Mouse (Mus musculus) thymus, postnatal 25 days (tissue): ENCODE results near the gene Mapk8ip3.

Experiments
- DNase-seq: peaks from one replicate; pipeline ENCODE4 v3.0.0; 2022

The Mapk8ip3 gene

DNA sequence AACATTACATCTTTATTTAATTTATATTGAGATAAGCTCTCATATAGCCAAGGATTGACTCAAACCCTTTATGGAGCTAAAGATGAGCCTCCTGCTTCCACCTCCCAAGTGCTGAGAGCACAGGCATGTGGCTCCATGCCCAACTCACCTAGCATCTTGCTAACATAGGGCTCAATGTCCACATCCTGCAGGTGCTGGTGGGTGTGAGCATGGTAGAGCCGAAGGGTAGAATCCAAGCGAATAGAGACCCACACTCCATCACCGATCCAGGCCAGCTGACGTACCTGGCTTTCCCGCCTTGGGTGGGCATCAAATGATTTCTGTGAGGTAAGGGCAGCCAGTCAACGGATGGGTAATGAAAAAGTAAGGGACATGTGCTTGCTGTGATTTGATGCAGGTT lies 36.8 kb downstream of the Mapk8ip3 start:
- DNase-seq, result no peak

- DNase-seq, result no peak
Observed at GRCm38 (mm10) chr17:24899153-24899552, 37.6 kb downstream of the Mapk8ip3 start.

GRCm38 (mm10) chr17:24898041-24898854 lies 38.5 kb downstream of the Mapk8ip3 start:
- no peak for DNase-seq

DNA sequence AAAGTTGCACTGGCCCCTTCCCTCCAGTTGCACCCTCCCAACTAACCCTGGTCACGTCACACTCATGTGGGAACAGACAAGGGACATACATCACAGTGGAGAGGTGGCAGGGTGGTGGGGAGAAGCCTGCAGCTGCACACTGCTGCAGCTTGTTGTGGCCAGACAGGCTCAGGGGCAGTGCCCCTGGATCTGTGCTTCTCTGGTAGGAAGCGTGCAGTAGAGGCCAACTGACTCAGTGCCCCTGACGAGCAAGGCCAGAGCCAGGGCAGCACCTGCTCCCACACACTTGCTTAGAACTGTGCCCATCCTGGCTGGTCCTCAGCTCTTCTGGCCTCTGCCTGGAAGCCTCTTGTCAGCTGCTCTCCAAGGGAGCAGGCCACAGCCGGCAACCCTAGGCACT lies 39.2 kb downstream of the Mapk8ip3 start:
- DNase-seq, result no peak

- no peak for DNase-seq
Observed at GRCm38 (mm10) chr17:24896993-24897269, 39.8 kb downstream of the Mapk8ip3 start.

GRCm38 (mm10) chr17:24896241-24896992 lies 40.4 kb downstream of the Mapk8ip3 start, which contains the start of gene Nme3:
Gene Nme3, plus strand, starts transcription at chr17:24896500.
- peak; percentile 74 for DNase-seq

GRCm38 (mm10) chr17:24895571-24896240 lies 41.1 kb downstream of the Mapk8ip3 start:
- DNase-seq, result no peak

DNA sequence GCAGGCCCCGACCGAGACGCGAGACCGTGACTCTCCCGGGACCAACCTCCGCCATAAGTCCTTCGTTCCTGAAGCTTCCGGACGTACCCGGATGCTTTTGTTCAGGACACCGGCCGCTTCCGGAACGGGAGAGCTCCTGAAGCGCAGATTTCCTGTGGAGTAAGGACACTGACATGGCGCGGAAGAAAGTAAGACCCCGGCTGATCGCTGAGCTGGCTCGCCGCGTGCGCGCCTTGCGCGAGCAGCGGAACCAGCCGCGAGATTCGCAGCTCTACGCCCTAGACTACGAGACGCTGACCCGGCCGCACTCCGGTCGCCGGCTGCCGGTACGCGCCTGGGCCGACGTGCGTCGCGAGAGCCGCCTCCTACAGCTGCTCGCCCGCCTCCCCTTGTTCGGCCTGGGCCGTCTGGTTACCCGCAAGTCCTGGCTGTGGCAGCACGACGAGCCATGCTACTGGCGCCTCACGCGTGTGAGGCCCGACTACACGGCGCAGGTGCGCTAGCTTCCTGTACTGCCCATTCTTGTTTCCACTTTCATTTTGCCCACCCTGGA lies 41.7 kb downstream of the Mapk8ip3 start, which contains the start of the genes Eme2 and Mrps34:
Gene Eme2, minus strand, starts transcription at position 93 of the 553 bp plus-strand sequence.
Gene Mrps34, plus strand, starts transcription at position 122 of the 553 bp plus-strand sequence.
- DNase-seq, result peak; percentile 75

GRCm38 (mm10) chr17:24894061-24894994 lies 42.4 kb downstream of the Mapk8ip3 start:
- no peak for DNase-seq

DNA sequence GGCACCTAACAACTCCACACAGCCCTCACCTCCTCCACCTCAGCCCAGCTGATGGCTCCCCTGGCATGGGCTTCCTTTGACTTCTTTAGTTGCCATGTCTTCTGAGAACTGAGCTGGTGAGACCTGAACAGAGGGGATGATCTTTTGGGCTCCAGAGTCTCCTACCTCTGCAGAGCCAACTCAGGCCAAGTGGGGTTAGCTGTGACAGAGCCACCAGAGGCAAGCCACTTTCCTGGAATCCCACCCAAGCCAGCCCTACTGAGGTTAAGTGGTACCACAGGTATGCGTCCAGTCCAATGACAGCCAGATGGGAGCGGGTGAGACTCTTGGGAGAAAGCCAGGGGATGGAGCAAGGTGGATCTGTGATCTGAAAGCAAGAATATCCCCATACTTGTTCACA lies 43.5 kb downstream of the Mapk8ip3 start:
- no peak for DNase-seq

DNA sequence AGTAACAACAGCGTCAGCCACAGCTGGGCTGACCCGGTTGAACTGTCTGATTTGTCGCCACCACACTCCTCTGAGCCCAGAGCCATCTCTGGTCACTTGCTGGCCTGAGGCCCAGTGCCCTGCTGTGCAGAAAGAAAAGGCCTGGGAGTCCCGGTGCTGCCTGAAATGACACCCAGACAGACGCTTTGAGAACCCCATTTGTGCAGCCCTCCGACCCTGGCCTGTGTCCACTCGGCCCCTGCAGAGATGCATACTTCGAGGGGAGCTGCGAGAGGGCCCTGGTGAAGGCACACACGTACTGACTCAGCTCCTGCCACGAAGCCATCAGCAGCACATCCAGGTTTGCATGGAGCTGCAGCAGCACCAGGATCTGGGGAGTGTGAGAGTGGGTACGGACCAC lies 44.0 kb downstream of the Mapk8ip3 start:
- no peak for DNase-seq

GRCm38 (mm10) chr17:24891321-24891720 lies 45.5 kb downstream of the Mapk8ip3 start:
- no peak for DNase-seq

GRCm38 (mm10) chr17:24890151-24891092 lies 46.4 kb downstream of the Mapk8ip3 start:
- DNase-seq, result no peak

GRCm38 (mm10) chr17:24888862-24889261 lies 47.9 kb downstream of the Mapk8ip3 start:
- no peak for DNase-seq

- no peak for DNase-seq
Observed at GRCm38 (mm10) chr17:24887291-24888080, 49.3 kb downstream of the Mapk8ip3 start.

- no peak for DNase-seq
Observed at GRCm38 (mm10) chr17:24886932-24887271, 49.9 kb downstream of the Mapk8ip3 start.

DNA sequence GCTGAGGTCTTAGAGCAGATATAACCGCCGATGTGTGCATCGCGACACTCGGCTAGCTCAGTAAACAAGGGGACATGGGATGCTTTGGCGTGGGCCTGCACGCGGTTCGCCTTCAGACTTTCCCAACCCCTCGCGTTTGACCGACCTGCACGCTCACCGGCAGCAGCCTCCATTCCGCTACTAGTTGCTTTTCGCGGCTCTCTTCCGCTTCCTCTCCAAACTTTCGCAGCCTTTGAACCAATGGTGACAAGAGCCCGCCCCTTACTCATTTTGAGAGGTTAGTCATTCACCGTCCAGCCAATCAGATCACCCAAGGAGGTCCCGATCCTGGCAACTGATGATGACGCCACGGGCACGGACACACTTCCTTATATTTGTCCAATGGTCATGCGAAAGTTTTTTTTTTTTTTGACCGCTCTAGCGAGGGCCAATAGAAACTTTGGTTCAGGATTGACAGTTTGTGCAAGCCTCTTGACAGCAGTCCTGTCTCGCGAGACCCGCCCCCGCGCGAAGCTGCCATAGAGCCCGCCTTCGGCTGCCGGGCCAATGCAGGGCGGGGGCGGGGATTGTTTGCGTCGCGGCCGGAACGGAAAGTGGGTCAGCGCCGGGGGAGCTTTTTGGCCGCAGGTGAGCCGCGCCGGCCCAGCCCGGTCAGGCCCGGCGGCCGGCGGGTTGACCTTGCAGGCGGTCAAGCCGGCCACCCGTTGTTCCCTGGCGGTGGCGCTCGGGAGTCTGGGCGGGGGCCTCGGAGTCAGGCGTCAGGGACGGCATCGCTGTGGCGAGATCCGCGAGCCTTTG lies 50.4 kb downstream of the Mapk8ip3 start, which contains the start of the genes Nubp2 and Spsb3:
Gene Nubp2, minus strand, starts transcription at position 216 of the 798 bp plus-strand sequence.
Gene Spsb3, plus strand, starts transcription at position 510 of the 798 bp plus-strand sequence.
- peak; percentile 96 for DNase-seq

DNA sequence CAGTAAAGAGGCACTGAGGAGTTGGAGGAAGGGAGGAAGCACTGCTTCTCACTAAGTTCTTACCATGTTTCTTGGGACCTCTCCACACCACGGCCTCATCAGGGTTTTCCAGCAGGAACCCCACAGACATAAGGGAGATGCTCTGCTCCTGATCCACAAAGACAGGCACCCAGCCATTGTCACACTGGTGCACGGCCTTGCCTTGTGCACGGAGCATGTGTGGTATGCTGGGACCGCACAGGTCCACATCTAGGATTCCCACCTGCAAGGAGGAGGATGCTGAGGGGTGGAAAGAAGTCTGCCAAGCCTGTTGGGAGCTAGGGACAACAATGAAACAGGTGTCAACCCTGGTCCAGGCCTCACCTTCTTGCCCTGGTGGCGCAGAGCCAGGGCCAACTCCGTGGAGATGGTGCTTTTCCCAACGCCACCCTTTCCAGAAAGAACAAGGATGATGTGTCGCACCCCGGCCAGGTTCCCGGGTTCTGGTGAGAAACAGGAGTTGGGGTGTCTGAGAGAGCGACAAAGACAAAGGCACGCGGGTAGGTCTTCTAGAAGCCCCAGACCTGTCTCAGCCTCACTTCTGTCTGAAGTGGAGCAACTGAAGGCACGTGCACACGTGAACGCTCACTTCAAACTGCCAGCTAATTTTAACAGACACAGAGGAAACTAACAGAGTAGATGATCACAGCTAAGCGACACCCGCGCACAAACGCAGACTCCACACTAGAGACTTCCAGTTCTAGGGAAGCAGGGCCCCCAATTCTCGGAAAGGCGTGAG lies 51.2 kb downstream of the Mapk8ip3 start:
- DNase-seq, result no peak
